Mouse (Mus musculus) embryonic facial prominence, embryonic 10.5 days (tissue): ENCODE measurements around the gene Pde3a. TPM values are rescaled to one million over a fixed set of nuclear protein-coding genes. Genes with fewer than 3 reads are reported as not detected.

Experiments
- DNase-seq: peaks from one replicate; pipeline ENCODE4 v3.0.0-alpha.2; 2017; ENCODE audit warnings: low spot score
- H3K27ac ChIP-seq: fragments of 300-500 bp; sonication (generic); replicated peaks from 2 replicates; pipeline ENCODE4 v1.5.1; 2016; ENCODE audit warnings: mild to moderate bottlenecking
- H3K27me3 ChIP-seq: fragments of 300-500 bp; sonication (generic); replicated peaks from 2 replicates; pipeline ENCODE4 v1.6.1; 2016; ENCODE audit warnings: low read depth, mild to moderate bottlenecking; ENCODE audit not compliant: poor library complexity, severe bottlenecking
- H3K36me3 ChIP-seq: fragments of 300-500 bp; sonication (generic); replicated peaks from 2 replicates; pipeline ENCODE4 v1.6.1; 2016; ENCODE audit warnings: mild to moderate bottlenecking, moderate library complexity
- H3K4me1 ChIP-seq: fragments of 300-500 bp; sonication (generic); 2 replicates; pipeline ENCODE4 v1.6.1; 2016
- H3K4me3 ChIP-seq: fragments of 300-500 bp; sonication (generic); 2 replicates; pipeline ENCODE4 v1.5.1; 2016; ENCODE audit warnings: mild to moderate bottlenecking, moderate library complexity
- H3K9me3 ChIP-seq: fragments of 300-500 bp; sonication (generic); 2 replicates; pipeline ENCODE4 v1.6.1; 2016; ENCODE audit warnings: mild to moderate bottlenecking
- WGBS: fragments of 180-500 bp; shearing (Covaris S2); methylation state at CpG from one replicate; pipeline ENCODE4 v1.1.7; 2016; 5-methylcytosine and 5-hydroxymethylcytosine counted together
- polyA plus RNA-seq: library from polyadenylated mRNA; unstranded; fragments of >200 nt; fragmentation: Nextera tagmentation; extraction: Ambion mirVana; gene quantifications from 2 replicates; pipeline ENCODE4 v1.2.1, GENCODE M21; 2016

The Pde3a gene
- polyA plus RNA-seq, 1 experiment from 2014 or later = 2.0 TPM

DNA sequence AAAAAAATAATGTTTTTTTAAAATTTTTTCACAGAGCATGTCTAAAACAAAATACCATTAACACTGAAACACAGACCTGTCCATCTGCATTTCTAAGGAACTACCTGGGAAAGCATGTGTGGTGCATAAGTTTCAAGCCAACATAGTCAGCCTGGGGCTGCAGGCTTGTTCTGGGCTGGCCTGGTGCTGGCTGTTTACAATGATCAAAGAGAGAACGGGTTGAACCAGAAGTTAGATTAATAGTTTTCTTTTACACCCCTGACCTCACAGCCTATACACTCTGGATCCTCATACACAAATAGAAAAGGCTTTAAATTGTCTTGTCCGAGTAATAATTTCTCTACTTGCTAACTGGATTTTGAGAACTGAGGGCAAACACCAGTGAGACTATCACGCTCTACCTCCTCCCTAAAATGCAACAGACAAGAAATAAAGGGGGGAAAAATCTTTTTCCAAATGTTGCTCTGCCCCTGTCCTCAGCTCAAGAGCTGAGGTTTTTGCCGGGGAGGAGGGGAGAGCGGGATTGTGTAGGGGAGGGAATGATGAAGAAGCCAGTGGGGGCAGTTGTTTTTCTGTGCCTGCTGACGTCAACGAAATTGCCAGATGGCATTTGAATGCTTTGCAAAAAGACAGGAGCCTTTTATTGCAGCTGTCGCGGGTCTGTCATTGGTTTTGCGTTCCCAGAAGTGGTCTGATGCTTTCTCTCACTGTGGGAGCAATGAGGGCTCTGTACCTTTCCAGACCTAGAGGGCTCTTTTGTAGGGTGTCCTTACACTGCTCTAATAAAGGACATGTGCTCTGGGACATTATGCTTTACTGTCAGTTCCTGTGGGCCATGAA, 185.1 kb downstream of the Pde3a start:
- H3K4me3 ChIP-seq = no peak overlapping the region
- H3K36me3 ChIP-seq = no peaks in the 10 kb centered on the region
- WGBS = 53% methylated on average over 10 of the region's 10 CpGs
- DNase-seq = peak; percentile 48
- no peaks in the 10 kb centered on the region for H3K27me3 ChIP-seq
- H3K27ac ChIP-seq = 0 out of 2 replicates have a peak overlapping the region, but pooled peaks have one; percentile 51
- H3K4me1 ChIP-seq = peaks cover 16% of the 10 kb centered on the region
- peaks cover 3% of the 10 kb centered on the region; the same call in 1 of the 2 replicates for H3K9me3 ChIP-seq

DNA sequence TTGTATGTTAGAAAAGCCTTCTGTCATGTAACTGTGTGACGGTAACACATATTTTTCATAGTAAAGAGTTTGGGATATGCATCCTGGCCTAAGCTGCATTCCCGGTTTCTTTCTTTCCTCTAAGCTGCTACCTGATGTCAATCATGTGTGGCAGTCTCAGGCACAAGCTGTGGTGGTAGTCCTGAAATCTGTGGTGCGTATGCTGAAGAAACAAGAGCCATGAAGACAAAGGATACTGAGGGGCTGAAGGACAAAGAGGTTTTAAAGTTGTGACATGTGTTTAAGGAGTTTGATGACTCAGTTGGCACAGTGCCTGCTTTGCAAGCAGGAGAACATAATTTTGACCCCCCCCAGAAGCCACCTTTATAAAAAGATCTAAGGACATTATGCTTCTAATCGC, 186.1 kb downstream of the Pde3a start:
- Histone ChIP-seq H3K4me3 (no peak overlapping the region), H3K27me3 (no peaks in the 10 kb centered on the region), H3K9me3 (peaks cover 3% of the 10 kb centered on the region; the same call in 1 of the 2 replicates), H3K36me3 (no peaks in the 10 kb centered on the region), H3K27ac (no peak overlapping the region), H3K4me1 (peaks cover 16% of the 10 kb centered on the region)
- DNase-seq = no peak
- 84% methylated on average over 4 of the region's 4 CpGs for WGBS

DNA sequence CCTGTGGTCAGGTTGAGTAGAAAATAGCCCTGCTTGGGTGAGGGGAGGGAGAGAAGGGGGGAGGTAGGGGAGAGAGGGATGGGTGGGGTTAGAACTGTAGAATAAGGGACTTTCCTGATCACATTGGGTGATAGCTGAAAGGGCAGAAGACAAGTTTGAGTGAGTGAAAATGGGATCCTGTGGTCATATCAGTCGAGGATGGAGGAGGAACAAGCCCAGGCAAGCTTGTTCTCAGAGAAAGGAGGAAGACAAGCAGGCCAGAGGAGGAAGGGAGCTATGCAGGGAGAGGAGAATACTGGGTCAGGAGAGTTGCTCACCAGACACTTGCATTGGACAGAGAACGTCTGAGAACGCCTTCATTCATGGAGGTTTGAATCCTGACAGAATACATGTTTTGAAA, 190.9 kb downstream of the Pde3a start:
- 75% methylated on average over 3 of the region's 3 CpGs for WGBS
- Histone ChIP-seq H3K36me3 (no peaks in the 10 kb centered on the region), H3K27me3 (no peaks in the 10 kb centered on the region), H3K4me1 (peaks cover 5% of the 10 kb centered on the region), H3K27ac (no peak overlapping the region), H3K9me3 (no peaks in the 10 kb centered on the region), H3K4me3 (no peak overlapping the region)
- DNase-seq = no peak

DNA sequence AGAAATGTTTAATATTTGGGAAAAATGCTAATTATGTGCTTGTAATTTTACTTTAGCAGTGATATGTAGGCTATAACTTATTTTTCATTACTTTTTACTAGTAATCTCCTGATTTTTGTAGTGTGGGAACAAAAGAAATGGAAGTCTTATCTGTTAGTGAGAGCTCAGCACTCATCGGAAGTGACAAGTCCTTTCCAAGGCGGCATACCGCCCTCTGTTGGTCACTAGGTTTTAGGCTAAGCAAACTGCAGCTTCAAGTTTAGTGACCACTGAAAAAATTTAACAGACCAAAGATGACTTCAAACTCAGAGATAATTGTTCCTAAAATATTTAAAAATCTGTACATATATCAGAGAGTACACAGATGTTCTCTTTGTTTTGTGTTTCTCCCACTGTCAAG, 198.5 kb downstream of the Pde3a start:
- no peaks in the 10 kb centered on the region for H3K9me3 ChIP-seq
- H3K27ac ChIP-seq = no peak overlapping the region
- H3K4me3 ChIP-seq = no peak overlapping the region
- no peaks in the 10 kb centered on the region for H3K4me1 ChIP-seq
- WGBS = 17% methylated on average over 3 of the region's 3 CpGs
- DNase-seq = peak; percentile 69
- H3K36me3 ChIP-seq = no peaks in the 10 kb centered on the region
- no peaks in the 10 kb centered on the region for H3K27me3 ChIP-seq

DNA sequence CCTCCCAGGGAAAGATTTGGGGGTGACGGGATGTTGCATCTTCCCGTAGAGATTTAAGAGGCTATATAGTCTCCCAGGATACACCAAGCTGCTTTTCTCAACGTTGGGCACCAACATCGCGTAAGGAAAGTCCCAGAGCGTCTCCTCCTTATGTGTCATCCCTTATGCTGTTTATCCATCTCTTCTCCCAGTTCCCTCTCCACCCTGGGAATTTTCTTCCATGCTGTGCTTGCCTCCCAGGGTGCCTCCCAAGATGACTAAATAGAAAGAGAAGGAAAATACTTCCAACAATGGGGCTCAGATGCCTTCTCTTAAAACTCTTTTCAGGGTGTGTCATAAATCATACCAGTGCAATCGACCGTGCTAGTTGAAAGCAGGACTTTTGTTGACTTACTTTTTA, 199.8 kb downstream of the Pde3a start:
- 85% methylated on average over 8 of the region's 8 CpGs for WGBS
- Histone ChIP-seq H3K27me3 (no peaks in the 10 kb centered on the region), H3K27ac (no peak overlapping the region), H3K9me3 (no peaks in the 10 kb centered on the region), H3K4me3 (no peak overlapping the region), H3K36me3 (no peaks in the 10 kb centered on the region), H3K4me1 (no peaks in the 10 kb centered on the region)
- DNase-seq = no peak

DNA sequence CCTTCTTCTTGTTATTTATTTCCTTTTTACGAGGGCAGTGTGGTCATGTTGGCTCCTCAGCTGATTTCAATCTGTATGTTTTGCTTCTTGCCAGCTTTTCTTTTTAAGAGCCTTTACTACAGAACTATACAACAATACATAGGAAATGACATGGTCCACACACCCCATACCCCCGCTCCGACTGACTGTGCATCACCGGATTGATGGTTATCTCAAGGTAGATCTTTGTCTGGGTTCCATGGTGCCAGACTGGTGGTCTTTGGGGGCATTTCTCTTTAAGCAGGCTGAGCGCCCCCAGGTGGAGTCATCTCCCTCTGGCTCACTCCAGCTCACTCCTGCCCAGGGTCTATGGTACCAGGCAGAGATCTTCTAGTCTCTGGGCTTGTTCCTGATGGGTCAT, 206.3 kb downstream of the Pde3a start:
- H3K27me3 ChIP-seq = no peaks in the 10 kb centered on the region
- no peaks in the 10 kb centered on the region for H3K4me1 ChIP-seq
- DNase-seq = no peak
- no peak overlapping the region for H3K27ac ChIP-seq
- WGBS = 80% methylated on average over 5 of the region's 5 CpGs
- no peaks in the 10 kb centered on the region for H3K9me3 ChIP-seq
- H3K36me3 ChIP-seq = no peaks in the 10 kb centered on the region
- no peak overlapping the region for H3K4me3 ChIP-seq

DNA sequence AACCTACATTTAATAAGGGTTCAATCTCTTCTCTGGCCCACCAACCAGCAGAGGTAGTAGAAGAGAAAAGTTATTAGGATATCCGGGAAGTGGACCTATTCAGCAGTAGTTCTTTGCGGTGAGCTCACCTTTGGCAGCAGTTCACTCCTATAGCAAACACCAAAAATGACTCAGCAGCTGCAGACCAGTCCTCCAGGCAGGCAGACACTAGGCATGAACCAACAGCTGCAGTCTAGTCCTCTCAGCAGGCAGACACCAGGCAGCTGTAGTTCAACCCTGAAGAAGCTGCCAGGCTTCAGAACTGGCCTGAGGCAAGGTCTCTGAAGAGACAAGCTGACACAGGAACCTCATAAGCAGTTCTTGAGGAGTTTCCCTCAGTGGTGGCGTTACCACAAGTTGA, 207.5 kb downstream of the Pde3a start:
- Histone ChIP-seq H3K4me1 (no peaks in the 10 kb centered on the region), H3K27me3 (no peaks in the 10 kb centered on the region), H3K36me3 (no peaks in the 10 kb centered on the region), H3K9me3 (no peaks in the 10 kb centered on the region), H3K27ac (no peak overlapping the region), H3K4me3 (no peak overlapping the region)
- WGBS = 84% methylated on average over 3 of the region's 3 CpGs
- DNase-seq = no peak

DNA sequence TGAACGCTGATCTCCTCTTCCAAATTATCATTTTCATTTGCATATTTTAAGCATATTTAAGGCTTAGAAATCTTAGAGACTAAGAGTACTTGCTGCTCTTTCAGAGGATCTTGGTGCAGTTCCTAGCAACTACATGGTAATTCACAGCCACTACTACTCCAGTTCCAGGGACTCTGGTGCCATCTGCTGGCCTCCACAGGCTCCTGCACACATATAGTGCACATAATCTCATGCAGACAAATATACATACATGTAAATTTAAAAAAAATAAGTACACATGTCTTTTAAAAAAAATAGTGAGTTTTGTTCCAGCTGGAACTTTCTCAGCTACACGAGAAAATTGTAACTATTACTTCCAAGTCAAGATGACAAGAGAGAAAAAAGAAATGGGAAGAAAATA, 221.2 kb downstream of the Pde3a start:
- DNase-seq = no peak
- H3K9me3 ChIP-seq = no peaks in the 10 kb centered on the region
- no peak overlapping the region for H3K4me3 ChIP-seq
- 92% methylated on average over 2 of the region's 2 CpGs for WGBS
- H3K27me3 ChIP-seq = no peaks in the 10 kb centered on the region
- no peak overlapping the region for H3K27ac ChIP-seq
- no peaks in the 10 kb centered on the region for H3K4me1 ChIP-seq
- no peaks in the 10 kb centered on the region for H3K36me3 ChIP-seq

DNA sequence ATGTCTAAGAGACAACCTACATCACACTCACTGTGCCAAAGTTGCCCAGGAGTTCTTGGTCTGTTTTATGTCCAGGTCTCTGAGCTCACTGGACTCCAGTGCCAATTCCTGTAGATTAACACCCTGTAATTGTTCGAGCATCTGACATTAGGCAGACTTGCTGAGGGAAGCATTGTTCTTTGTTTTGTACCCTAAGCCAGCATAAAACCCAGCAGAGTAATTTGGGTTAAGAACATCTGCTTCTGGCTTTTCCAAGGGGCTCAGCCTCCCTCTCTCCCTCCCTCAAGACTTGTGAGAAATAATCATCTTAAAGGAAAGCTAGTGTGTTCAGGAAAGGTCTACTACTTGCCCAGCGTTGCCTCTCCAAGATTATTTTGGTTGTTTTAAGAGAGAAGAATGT, 225.2 kb downstream of the Pde3a start:
- WGBS = 78% methylated on average over 2 of the region's 2 CpGs
- Histone ChIP-seq H3K4me1 (no peaks in the 10 kb centered on the region), H3K4me3 (no peak overlapping the region)

DNA sequence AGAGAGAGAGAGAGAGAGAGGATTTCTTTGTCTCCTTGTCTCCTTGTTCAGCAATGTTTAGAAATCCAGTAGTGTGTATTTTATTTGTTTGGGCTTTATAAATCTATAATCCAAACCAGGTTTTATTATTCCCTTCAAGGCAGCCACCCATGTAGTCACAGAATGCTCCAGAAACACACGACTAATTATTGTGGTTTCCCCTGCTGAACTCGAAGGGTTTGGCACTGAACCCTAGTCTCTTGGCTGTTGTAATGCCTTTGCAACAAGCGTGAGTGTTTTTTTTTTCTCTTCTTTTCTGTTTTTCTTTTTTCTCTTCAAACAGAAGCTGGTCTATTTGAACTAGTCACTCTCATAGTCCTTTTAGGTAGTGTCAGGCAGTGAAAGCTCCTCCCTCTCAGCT, 225.6 kb downstream of the Pde3a start:
- Histone ChIP-seq H3K4me3 (no peak overlapping the region), H3K36me3 (no peaks in the 10 kb centered on the region), H3K27me3 (no peaks in the 10 kb centered on the region), H3K27ac (no peak overlapping the region), H3K4me1 (no peaks in the 10 kb centered on the region), H3K9me3 (no peaks in the 10 kb centered on the region)
- DNase-seq = no peak
- WGBS = 59% methylated on average over 3 of the region's 3 CpGs

More for the DNA sequence above, 225.2 kb downstream of the Pde3a start:
- no peak for DNase-seq
- no peak overlapping the region for H3K27ac ChIP-seq
- no peaks in the 10 kb centered on the region for H3K36me3 ChIP-seq
- H3K9me3 ChIP-seq = no peaks in the 10 kb centered on the region
- H3K27me3 ChIP-seq = no peaks in the 10 kb centered on the region

DNA sequence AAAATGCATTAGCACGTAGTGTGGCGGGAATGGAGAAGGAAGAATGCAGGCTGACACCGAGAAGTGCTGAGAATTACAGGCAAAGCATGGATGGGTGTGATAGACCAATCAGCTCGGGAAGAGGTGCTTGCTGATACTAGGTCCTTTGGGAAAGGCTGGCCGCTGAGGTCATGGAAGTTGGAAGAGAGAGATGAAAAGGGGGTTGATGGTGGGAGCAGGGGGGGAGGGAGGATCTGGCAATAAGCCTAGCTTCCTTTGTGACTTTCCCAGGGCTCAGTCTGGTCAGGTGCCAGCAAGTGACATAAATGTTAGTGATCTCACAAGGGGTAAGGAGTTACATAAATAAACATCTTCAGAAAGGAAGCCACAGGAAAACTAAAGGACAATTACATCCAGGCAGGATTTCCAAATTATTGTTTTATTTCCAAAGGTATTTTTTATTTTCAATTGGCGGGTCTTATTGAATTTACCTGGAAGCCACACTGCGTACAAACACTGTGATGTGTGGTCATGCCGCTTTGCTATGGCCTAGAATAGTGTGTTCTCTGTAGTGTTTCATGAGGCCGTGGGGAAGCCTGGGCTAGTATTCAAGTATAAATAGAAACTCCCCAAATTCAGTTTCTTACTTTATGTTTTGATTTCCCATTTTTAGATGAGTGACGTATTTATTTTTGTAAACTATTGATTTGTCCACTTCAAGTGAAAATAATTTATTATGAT, 236.4 kb downstream of the Pde3a start:
- no peaks in the 10 kb centered on the region for H3K36me3 ChIP-seq
- no peaks in the 10 kb centered on the region for H3K4me1 ChIP-seq
- H3K4me3 ChIP-seq = no peak overlapping the region
- H3K27ac ChIP-seq = no peak overlapping the region
- peak; percentile 23 for DNase-seq
- no peaks in the 10 kb centered on the region for H3K9me3 ChIP-seq
- WGBS = 70% methylated on average over 10 of the region's 10 CpGs
- H3K27me3 ChIP-seq = no peaks in the 10 kb centered on the region

DNA sequence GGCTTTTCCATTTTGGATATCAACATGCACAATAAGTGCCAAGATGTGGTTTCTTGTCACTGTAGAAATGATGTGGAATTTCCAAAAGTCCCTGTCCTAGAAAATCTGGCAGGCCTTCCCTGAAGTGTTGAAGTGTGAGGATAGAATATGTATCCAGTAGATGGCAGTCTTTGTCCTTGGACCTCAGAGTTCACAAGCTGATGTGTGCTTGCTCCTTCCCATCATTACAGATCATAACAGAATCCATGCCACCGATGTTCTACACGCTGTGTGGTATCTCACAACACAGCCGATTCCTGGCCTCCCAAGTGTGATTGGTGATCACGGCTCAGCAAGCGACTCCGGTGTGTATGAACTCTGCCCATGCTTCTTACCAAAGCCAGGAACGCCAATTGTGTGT, 238.2 kb downstream of the Pde3a start:
- no peaks in the 10 kb centered on the region for H3K4me1 ChIP-seq
- no peak overlapping the region for H3K27ac ChIP-seq
- WGBS = 75% methylated on average over 7 of the region's 7 CpGs
- no peak for DNase-seq
- no peaks in the 10 kb centered on the region for H3K9me3 ChIP-seq
- H3K27me3 ChIP-seq = no peaks in the 10 kb centered on the region
- H3K36me3 ChIP-seq = no peaks in the 10 kb centered on the region
- H3K4me3 ChIP-seq = no peak overlapping the region

DNA sequence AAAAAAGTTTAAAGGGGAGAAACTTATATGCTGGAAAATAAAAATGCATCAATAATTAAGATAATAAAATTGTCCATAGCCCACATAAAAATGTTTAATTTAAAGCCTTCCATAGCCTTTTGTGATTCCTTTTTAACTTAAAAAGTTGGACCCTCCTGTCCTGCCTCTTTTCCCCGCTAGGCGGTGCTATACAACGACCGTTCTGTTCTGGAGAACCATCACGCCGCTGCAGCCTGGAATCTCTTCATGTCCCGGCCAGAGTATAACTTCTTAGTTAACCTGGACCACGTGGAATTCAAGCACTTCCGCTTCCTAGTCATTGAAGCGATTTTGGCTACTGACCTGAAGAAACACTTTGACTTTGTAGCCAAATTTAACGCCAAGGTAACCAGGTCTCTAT, 239.6 kb downstream of the Pde3a start:
- Histone ChIP-seq H3K27me3 (no peaks in the 10 kb centered on the region), H3K4me1 (no peaks in the 10 kb centered on the region), H3K4me3 (no peak overlapping the region), H3K27ac (no peak overlapping the region), H3K9me3 (no peaks in the 10 kb centered on the region), H3K36me3 (no peaks in the 10 kb centered on the region)
- peak; percentile 74 for DNase-seq
- WGBS = 14% methylated on average over 11 of the region's 11 CpGs
